Mouse (Mus musculus): Measurements from ENCODE around the gene Slc29a1. TPM values are rescaled to one million over a fixed set of nuclear protein-coding genes. Genes with fewer than 3 reads are reported as not detected.

Slc29a1 gene
- total and polyA plus RNA-seq, 3 experiments, result 58.4 to 88.0 (median 72.1) TPM

GRCm38 (mm10) chr17:45554420-45554819 is 45.0 kb downstream of the Slc29a1 start:
- in situ Hi-C loops (cut with MboI; ENCODE audit: low pct_ligation_motif_present, low pct_unique_long_range_greater_than_20kb, low sequenced_read_pairs), result loop anchor here (5.0 kb wide), 1 partner anchor 37 kb away; no protein-coding TSS in a partner anchor
- H3K27me3 ChIP-seq (replicated peaks), result no peaks in the 10 kb centered on the region
- H3K4me1 ChIP-seq (ENCODE audit: control insufficient read depth in 1 of 2, insufficient read depth in 2 of 2), result peaks cover 14 to 42% of the 10 kb centered on the region in 2 experiments

DNA sequence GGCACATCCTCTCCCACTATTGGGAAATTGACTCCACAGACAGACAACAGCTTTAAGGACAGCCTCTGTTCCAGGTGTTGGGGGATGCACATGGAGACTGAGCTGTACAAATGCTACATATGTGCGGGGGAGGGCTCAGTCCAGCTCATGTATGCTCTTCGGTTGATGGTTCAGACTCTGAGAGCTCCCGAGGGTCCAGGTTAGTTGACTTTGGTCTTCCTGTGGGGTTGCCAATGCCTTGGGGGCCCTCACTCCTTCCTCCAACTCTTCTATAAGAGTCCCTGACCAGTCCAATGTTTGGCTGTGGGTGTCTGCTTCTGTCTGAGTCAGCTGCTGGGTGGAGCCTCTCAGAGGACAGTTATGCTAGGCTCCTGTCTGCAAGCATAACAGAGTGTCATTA is 46.3 kb downstream of the Slc29a1 start:
- Histone ChIP-seq H3K36me3 (replicated peaks in 1 of 2; ENCODE audit: control insufficient read depth in 1 of 2, insufficient read depth in 1 of 2, low read length in 1 of 2) (peaks cover 4 to 16% of the 10 kb centered on the region in 2 experiments), H3K27ac (ENCODE audit: insufficient read depth, low read depth) (no peak overlapping the region), H3K9ac (ENCODE audit: insufficient read depth, low read depth) (no peak overlapping the region), H3K4me3 (replicated peaks in 1 of 3; ENCODE audit: low read depth in 2 of 3, low read length in 2 of 3, poor library complexity in 1 of 3) (no peak overlapping the region), H3K9me3 (replicated peaks; ENCODE audit: low read length) (no peaks in the 10 kb centered on the region), H3K4me2 (ENCODE audit: insufficient read depth, low read depth, poor library complexity, severe bottlenecking) (no peak overlapping the region), H3K4me1 (ENCODE audit: control insufficient read depth in 1 of 2, insufficient read depth in 2 of 2) (peaks cover 14 to 42% of the 10 kb centered on the region in 2 experiments), H3K79me2 (replicated peaks; ENCODE audit: control insufficient read depth, extremely low read depth, insufficient read depth, poor library complexity, severe bottlenecking) (peaks cover 21% of the 10 kb centered on the region), H3K27me3 (replicated peaks) (no peaks in the 10 kb centered on the region)
- in situ Hi-C loops (cut with MboI; ENCODE audit: low pct_ligation_motif_present, low pct_unique_long_range_greater_than_20kb, low sequenced_read_pairs), result loop anchor here (5.0 kb wide), 1 partner anchor 36 kb away; no protein-coding TSS in a partner anchor
- DNase-seq (ENCODE audit: extremely low read depth), result no peak
- dilution Hi-C loops (cut with MboI; ENCODE audit: extremely low pct_ligation_motif_present, extremely low pct_unique_long_range_greater_than_20kb, low sequenced_read_pairs), result no loop called here
- TF ChIP-seq EP300 (IDR thresholded peaks at IDR 0.05; ENCODE audit: low read length) (no peak), USF2 (conservative IDR thresholded peaks at IDR 0.05; ENCODE audit: low read depth, low read length) (no peak), MAFK (IDR thresholded peaks at IDR 0.05; ENCODE audit: insufficient replicate concordance, low read length) (no peak), USF1 (IDR thresholded peaks at IDR 0.05; ENCODE audit: low read depth, low read length) (no peak), SIN3A (IDR thresholded peaks at IDR 0.05; ENCODE audit: low read length) (no peak), NRF1 (IDR thresholded peaks at IDR 0.05; ENCODE audit: low read depth, low read length) (no peak), BHLHE40 (IDR thresholded peaks at IDR 0.05; ENCODE audit: low read depth, low read length) (no peak), MXI1 (IDR thresholded peaks at IDR 0.05; ENCODE audit: low read depth, low read length) (no peak), MEF2A (IDR thresholded peaks at IDR 0.05; ENCODE audit: borderline replicate concordance, low read depth, low read length) (no peak), MAX (IDR thresholded peaks at IDR 0.05; ENCODE audit: low read length) (no peak), POLR2AphosphoS2 (IDR thresholded peaks at IDR 0.05; ENCODE audit: low read depth, low read length) (no peak), NELFE (IDR thresholded peaks at IDR 0.05; ENCODE audit: low read depth, low read length) (no peak), SMC3 (IDR thresholded peaks at IDR 0.05; ENCODE audit: low read depth, low read length) (no peak), CHD2 (IDR thresholded peaks at IDR 0.05; ENCODE audit: low read length) (no peak)

More at GRCm38 (mm10) chr17:45554420-45554819, 45.0 kb downstream of the Slc29a1 start:
- DNase-seq (ENCODE audit: extremely low read depth), result peak; percentile 80
- H3K36me3 ChIP-seq (replicated peaks in 1 of 2; ENCODE audit: control insufficient read depth in 1 of 2, insufficient read depth in 1 of 2, low read length in 1 of 2), result peaks cover 16 to 30% of the 10 kb centered on the region in 2 experiments
- dilution Hi-C loops (cut with MboI; ENCODE audit: extremely low pct_ligation_motif_present, extremely low pct_unique_long_range_greater_than_20kb, low sequenced_read_pairs), result no loop called here
- TF ChIP-seq NRF1 (IDR thresholded peaks at IDR 0.05; ENCODE audit: low read depth, low read length) (no peak; the same call in 1 of the 2 replicates), E2F4 (IDR thresholded peaks at IDR 0.05; ENCODE audit: insufficient replicate concordance, low read depth, low read length) (no peak), JUN (IDR thresholded peaks at IDR 0.05; ENCODE audit: insufficient read depth, low read depth, low read length) (no peak), TCF12 (IDR thresholded peaks at IDR 0.05; ENCODE audit: low read depth, low read length) (no peak; the same call in 1 of the 2 replicates), IRF4 (IDR thresholded peaks at IDR 0.05; ENCODE audit: low read depth, low read length) (peak; percentile 75), CHD1 (IDR thresholded peaks at IDR 0.05; ENCODE audit: low read depth, low read length) (no peak), RCOR1 (conservative IDR thresholded peaks at IDR 0.05; ENCODE audit: low read depth, low read length) (no peak), MXI1 (IDR thresholded peaks at IDR 0.05; ENCODE audit: low read depth, low read length) (peak; percentile 76; the same call in 1 of the 2 replicates), ZNF384 (IDR thresholded peaks at IDR 0.05; ENCODE audit: low read depth, low read length) (no peak; the same call in 1 of the 2 replicates), PAX5 (IDR thresholded peaks at IDR 0.05; ENCODE audit: low read length) (no peak), USF2 (conservative IDR thresholded peaks at IDR 0.05; ENCODE audit: low read depth, low read length) (no peak), ZC3H11A (IDR thresholded peaks at IDR 0.05; ENCODE audit: low read depth, low read length) (no peak), KAT2A (IDR thresholded peaks at IDR 0.05; ENCODE audit: insufficient replicate concordance, low read length) (no peak), EP300 (IDR thresholded peaks at IDR 0.05; ENCODE audit: low read length) (peak; percentile 34; the same call in 1 of the 2 replicates), MAZ (IDR thresholded peaks at IDR 0.05; ENCODE audit: low read depth, low read length) (peak; percentile 73), USF1 (IDR thresholded peaks at IDR 0.05; ENCODE audit: low read depth, low read length) (no peak), ZKSCAN1 (IDR thresholded peaks at IDR 0.05; ENCODE audit: borderline replicate concordance, low read depth, low read length) (no peak), CTCF (conservative IDR thresholded peaks at IDR 0.05 in 1 of 2, IDR thresholded peaks at IDR 0.05 in 1 of 2; ENCODE audit: low read depth in 2 of 2, low read length in 2 of 2) (peak in 1 of 2 experiments; percentile 34; a peak in 2 of 4 replicates), ETS1 (conservative IDR thresholded peaks at IDR 0.05; ENCODE audit: low read depth, low read length) (peak; percentile 69; the same call in 1 of the 2 replicates), SIN3A (IDR thresholded peaks at IDR 0.05; ENCODE audit: low read length) (peak; percentile 47; the same call in 1 of the 2 replicates), RAD21 (IDR thresholded peaks at IDR 0.05; ENCODE audit: low read depth, low read length) (peak; percentile 20), NELFE (IDR thresholded peaks at IDR 0.05; ENCODE audit: low read depth, low read length) (peak; percentile 30; the same call in 1 of the 2 replicates), BHLHE40 (IDR thresholded peaks at IDR 0.05; ENCODE audit: low read depth, low read length) (peak; percentile 56), CHD2 (IDR thresholded peaks at IDR 0.05; ENCODE audit: low read length) (no peak), MAX (IDR thresholded peaks at IDR 0.05; ENCODE audit: low read length) (peak; percentile 12; the same call in 1 of the 2 replicates), TBP (conservative IDR thresholded peaks at IDR 0.05; ENCODE audit: low read depth, low read length) (no peak), SMC3 (IDR thresholded peaks at IDR 0.05; ENCODE audit: low read depth, low read length) (no peak), ZMIZ1 (IDR thresholded peaks at IDR 0.05; ENCODE audit: low read depth, low read length) (peak; percentile 64; the same call in 1 of the 2 replicates), GABPA (IDR thresholded peaks at IDR 0.05; ENCODE audit: insufficient replicate concordance, low read depth, low read length) (no peak), UBTF (IDR thresholded peaks at IDR 0.05; ENCODE audit: low read depth, low read length) (no peak), HCFC1 (IDR thresholded peaks at IDR 0.05; ENCODE audit: low read depth, low read length) (0 out of 2 replicates have a peak, but pooled peaks have one; percentile 35), POLR2A (IDR thresholded peaks at IDR 0.05; ENCODE audit: low read depth, low read length) (no peak), MAFK (IDR thresholded peaks at IDR 0.05; ENCODE audit: insufficient replicate concordance, low read length) (no peak), ELF1 (IDR thresholded peaks at IDR 0.05; ENCODE audit: low read depth, low read length) (peak; percentile 59; the same call in 1 of the 2 replicates), JUND (conservative IDR thresholded peaks at IDR 0.05; ENCODE audit: low read depth, low read length) (no peak), MYC (IDR thresholded peaks at IDR 0.05; ENCODE audit: low read depth, low read length) (0 out of 2 replicates have a peak, but pooled peaks have one; percentile 35), POLR2AphosphoS2 (IDR thresholded peaks at IDR 0.05; ENCODE audit: low read depth, low read length) (no peak), MEF2A (IDR thresholded peaks at IDR 0.05; ENCODE audit: borderline replicate concordance, low read depth, low read length) (peak; percentile 39; the same call in 1 of the 2 replicates)
- H3K4me3 ChIP-seq (replicated peaks in 1 of 3; ENCODE audit: low read depth in 2 of 3, low read length in 2 of 3, poor library complexity in 1 of 3), result peak overlapping the region in 1 of 3 experiments; percentile 90
- peaks cover 33% of the 10 kb centered on the region for H3K79me2 ChIP-seq (replicated peaks; ENCODE audit: control insufficient read depth, extremely low read depth, insufficient read depth, poor library complexity, severe bottlenecking)
- peak overlapping the region; percentile 65 for H3K27ac ChIP-seq (ENCODE audit: insufficient read depth, low read depth)
- no peaks in the 10 kb centered on the region for H3K9me3 ChIP-seq (replicated peaks; ENCODE audit: low read length)
- peak overlapping the region; percentile 18; the same call in 1 of the 2 replicates for H3K9ac ChIP-seq (ENCODE audit: insufficient read depth, low read depth)
- peak overlapping the region; percentile 79 for H3K4me2 ChIP-seq (ENCODE audit: insufficient read depth, low read depth, poor library complexity, severe bottlenecking)

Measured in CH12.LX (cell line).